In the genomic region with DNA sequence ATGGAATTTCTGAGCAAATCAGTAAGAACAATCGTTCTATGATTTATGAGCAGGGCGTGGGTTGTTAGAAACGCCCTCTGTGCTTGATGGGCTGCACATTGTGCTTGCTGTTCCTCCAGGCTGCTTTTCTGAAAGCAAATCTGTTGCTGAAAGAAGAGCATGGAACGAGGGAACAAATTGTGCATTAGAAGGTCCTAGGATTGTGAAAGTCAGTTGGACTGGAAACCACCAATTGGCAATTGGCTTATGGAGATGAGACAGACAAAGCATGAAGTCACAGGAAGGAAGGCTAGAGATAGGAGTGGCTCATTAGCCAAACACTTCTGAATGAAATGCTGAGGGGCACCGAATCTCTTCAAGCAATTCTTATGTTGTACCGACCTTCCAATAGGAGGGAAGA, we compare ENCODE assay signal across 18 mouse cellular contexts.
A peak's percentile ranks its signal among the peaks of the same experiment; 100 is the strongest.
DNase-seq lines count a peak whose midpoint lies in the region.
"Had no signal": no experiment of that assay in that cellular context is flagged by ENCODE, and none has a peak within 500 bp of the region (broad histone marks: within the 10 kb centered on the region; RNA-seq: fewer than 3 reads in every experiment).

No protein-coding gene starts in this region.

- peak; percentile 25 for DNase-seq in gastrocnemius, adult 18-20 months (ENCODE audit: low spot score)
- no peak for DNase-seq in gastrocnemius, postnatal 4 days (ENCODE audit: low spot score in 2 of 2)
- DNase-seq in lung, adult 18-20 months = peak; percentile 3 to 13
- DNase-seq in lung, postnatal 25 days (ENCODE audit: low spot score) = no peak
- peak; percentile 27 for DNase-seq in adipocyte (ENCODE audit: low spot score)
- peak; percentile 59 for DNase-seq in layer of hippocampus, adult 9-11 months
- DNase-seq in adrenal gland, postnatal 14 days = no peak
- no peak for DNase-seq in thymus, postnatal 4 days
- DNase-seq: adrenal gland, postnatal 25 days; cerebellum, adult 11-12 months; cerebellum, postnatal 14 days; forebrain, postnatal 0 days; gastrocnemius, adult 2 months; kidney, adult 8-10 months; kidney, postnatal 14 days; liver, postnatal 0 days; spleen, adult 18-20 months; thymus, adult 18-20 months had no signal

Comparison
In these comparisons a context has a peak if more than half of its experiments do, and no peak if none do; other contexts are left out.
1. DNase-seq: peak in gastrocnemius, adult 18-20 months (single experiment), lung, adult 18-20 months (2 of 2), adipocyte (single experiment) and layer of hippocampus, adult 9-11 months (single experiment); none in gastrocnemius, postnatal 4 days (0 of 2), lung, postnatal 25 days (single experiment), adrenal gland, postnatal 14 days (single experiment) and thymus, postnatal 4 days (single experiment).